ENCODE assay signal across 8 mouse cellular contexts in genomic region chr19:5067040-5067799, GRCm38 (mm10). TPM values are rescaled to one million over a fixed set of nuclear protein-coding genes. Genes with fewer than 3 reads are reported as not detected.
DNase-seq lines count a peak whose midpoint lies in the region; ATAC-seq and TF ChIP-seq lines count a peak whose summit lies in the region.

No protein-coding gene starts in this region.

- no peak for ATAC-seq in kidney, postnatal 0 days (replicated peaks; ENCODE audit: low FRiP score, low read depth)
- no peak for ATAC-seq in embryonic facial prominence, embryonic 14.5 days (ENCODE audit: low read depth)
- ATAC-seq in midbrain, embryonic 15.5 days (replicated peaks), result no peak

- H3K4me2 ChIP-seq in kidney, postnatal 0 days (ENCODE audit: low read length), result peak overlapping the region; percentile 86
- peak overlapping the region; percentile 77 for H3K4me2 ChIP-seq in embryonic facial prominence, embryonic 14.5 days (ENCODE audit: low read depth, low read length)
- H3K4me2 ChIP-seq in midbrain, embryonic 15.5 days, result peak overlapping the region; percentile 73

- peak overlapping the region; percentile 50; the same call in 1 of the 2 replicates for H3K4me3 ChIP-seq in kidney, postnatal 0 days (replicated peaks; ENCODE audit: low read depth, low read length)
- peak overlapping the region; percentile 60 for H3K4me3 ChIP-seq in embryonic facial prominence, embryonic 14.5 days (ENCODE audit: low read depth, low read length)
- H3K4me3 ChIP-seq in midbrain, embryonic 15.5 days, result 0 out of 2 replicates have a peak overlapping the region, but pooled peaks have one; percentile 37

- H3K9ac ChIP-seq in kidney, postnatal 0 days (ENCODE audit: low read depth, low read length), result no peak overlapping the region
- H3K9ac ChIP-seq in embryonic facial prominence, embryonic 14.5 days (ENCODE audit: low read depth, low read length), result peak overlapping the region; percentile 83
- no peak overlapping the region for H3K9ac ChIP-seq in midbrain, embryonic 15.5 days

- H3K27me3 ChIP-seq in kidney, postnatal 0 days (ENCODE audit: insufficient read depth, low read length), result no peaks in the 10 kb centered on the region
- H3K27me3 ChIP-seq in embryonic facial prominence, embryonic 14.5 days (replicated peaks; ENCODE audit: control insufficient read depth, insufficient read depth, low read length), result no peaks in the 10 kb centered on the region; the same call in 1 of the 2 replicates
- peaks cover 26% of the 10 kb centered on the region for H3K27me3 ChIP-seq in midbrain, embryonic 15.5 days (replicated peaks)

- H3K4me1 ChIP-seq in kidney, postnatal 0 days (replicated peaks; ENCODE audit: insufficient read depth, low read length), result peaks cover 27% of the 10 kb centered on the region
- peaks cover 38% of the 10 kb centered on the region for H3K4me1 ChIP-seq in embryonic facial prominence, embryonic 14.5 days (ENCODE audit: control insufficient read depth, insufficient read depth, low read length)
- H3K4me1 ChIP-seq in midbrain, embryonic 15.5 days, result peaks cover 34% of the 10 kb centered on the region

- no peaks in the 10 kb centered on the region for H3K9me3 ChIP-seq in kidney, postnatal 0 days (replicated peaks; ENCODE audit: low read length)
- no peaks in the 10 kb centered on the region for H3K9me3 ChIP-seq in embryonic facial prominence, embryonic 14.5 days (ENCODE audit: control insufficient read depth, low read length)
- no peaks in the 10 kb centered on the region for H3K9me3 ChIP-seq in midbrain, embryonic 15.5 days

- H3K36me3 ChIP-seq in kidney, postnatal 0 days (ENCODE audit: insufficient read depth, low read length), result no peaks in the 10 kb centered on the region
- H3K36me3 ChIP-seq in embryonic facial prominence, embryonic 14.5 days (ENCODE audit: control insufficient read depth, insufficient read depth, low read length), result no peaks in the 10 kb centered on the region
- no peaks in the 10 kb centered on the region for H3K36me3 ChIP-seq in midbrain, embryonic 15.5 days (replicated peaks)

- TF ChIP-seq CTCF in kidney, postnatal 0 days (IDR thresholded peaks at IDR 0.05; ENCODE audit: low read depth), result no peak

- peak overlapping the region; percentile 70 for H3K27ac ChIP-seq in kidney, postnatal 0 days
- H3K27ac ChIP-seq in embryonic facial prominence, embryonic 14.5 days (replicated peaks; ENCODE audit: low read depth, low read length), result peak overlapping the region; percentile 88
- no peak overlapping the region for H3K27ac ChIP-seq in midbrain, embryonic 15.5 days

- 8% methylated on average over 15 of the region's 15 CpGs for WGBS in kidney, postnatal 0 days
- 4% methylated on average over 15 of the region's 15 CpGs for WGBS in embryonic facial prominence, embryonic 14.5 days
- 14% methylated on average over 15 of the region's 15 CpGs for WGBS in midbrain, embryonic 15.5 days

- no peak for DNase-seq in kidney, postnatal 0 days (ENCODE audit: low spot score)
- DNase-seq in kidney, adult 8-10 months, result no peak
- DNase-seq in embryonic facial prominence, embryonic 14.5 days (ENCODE audit: low spot score), result no peak
- DNase-seq in induced T-regulatory cell, adult 2 months (ENCODE audit: low read depth), result peak; percentile 39
- no peak for DNase-seq in natural killer cell, adult 2 months (ENCODE audit: low spot score in 2 of 2)
- no peak for DNase-seq in adipocyte (ENCODE audit: low spot score)
- no peak for DNase-seq in thymus, postnatal 36 days

RNA-seq across cellular contexts. Expression of gene Cd248, which starts 0.7 kb away (rescaled TPM):
- 35.0 and 40.6 TPM in 2 replicates for polyA plus RNA-seq in kidney, postnatal 0 days (2015; fragmentation: Nextera tagmentation; extraction: Ambion mirVana)
- polyA plus RNA-seq in embryonic facial prominence, embryonic 14.5 days (2014; fragmentation: Nextera tagmentation; extraction: Ambion mirVana), result 138 and 146 TPM in 2 replicates
- 19.7 and 24.2 TPM in 2 replicates for polyA plus RNA-seq in midbrain, embryonic 15.5 days (2015; fragmentation: Nextera tagmentation; extraction: Ambion mirVana)

RNA-seq across cellular contexts. Expression of gene Rin1, which starts 16.9 kb away (rescaled TPM):
- polyA plus RNA-seq in kidney, postnatal 0 days (2015; fragmentation: Nextera tagmentation; extraction: Ambion mirVana), result 2.8 and 3.2 TPM in 2 replicates
- polyA plus RNA-seq in embryonic facial prominence, embryonic 14.5 days (2014; fragmentation: Nextera tagmentation; extraction: Ambion mirVana), result 2.3 and 3.0 TPM in 2 replicates
- polyA plus RNA-seq in midbrain, embryonic 15.5 days (2015; fragmentation: Nextera tagmentation; extraction: Ambion mirVana), result 0.91 and 1.6 TPM in 2 replicates

RNA-seq across cellular contexts. Expression of gene Tmem151a, which starts 18.1 kb away (rescaled TPM):
- 1.4 and 2.1 TPM in 2 replicates for polyA plus RNA-seq in kidney, postnatal 0 days (2015; fragmentation: Nextera tagmentation; extraction: Ambion mirVana)
- polyA plus RNA-seq in embryonic facial prominence, embryonic 14.5 days (2014; fragmentation: Nextera tagmentation; extraction: Ambion mirVana), result 2.6 and 3.0 TPM in 2 replicates
- 20.3 and 21.2 TPM in 2 replicates for polyA plus RNA-seq in midbrain, embryonic 15.5 days (2015; fragmentation: Nextera tagmentation; extraction: Ambion mirVana)

RNA-seq across cellular contexts. Expression of gene Yif1a, which starts 21.1 kb away (rescaled TPM):
- 129 and 132 TPM in 2 replicates for polyA plus RNA-seq in kidney, postnatal 0 days (2015; fragmentation: Nextera tagmentation; extraction: Ambion mirVana)
- 137 and 140 TPM in 2 replicates for polyA plus RNA-seq in embryonic facial prominence, embryonic 14.5 days (2014; fragmentation: Nextera tagmentation; extraction: Ambion mirVana)
- polyA plus RNA-seq in midbrain, embryonic 15.5 days (2015; fragmentation: Nextera tagmentation; extraction: Ambion mirVana), result 43.4 and 55.8 TPM in 2 replicates

RNA-seq across cellular contexts. Expression of gene Brms1, which starts 26.1 kb away (rescaled TPM):
- 40.2 and 44.0 TPM in 2 replicates for polyA plus RNA-seq in kidney, postnatal 0 days (2015; fragmentation: Nextera tagmentation; extraction: Ambion mirVana)
- polyA plus RNA-seq in embryonic facial prominence, embryonic 14.5 days (2014; fragmentation: Nextera tagmentation; extraction: Ambion mirVana), result 35.0 and 38.7 TPM in 2 replicates
- polyA plus RNA-seq in midbrain, embryonic 15.5 days (2015; fragmentation: Nextera tagmentation; extraction: Ambion mirVana), result 40.0 and 44.4 TPM in 2 replicates
